Mouse (Mus musculus) left cerebral cortex, postnatal 14 days (tissue): Measurements from ENCODE around the gene Zfp36l2. TPM values are rescaled to one million over a fixed set of nuclear protein-coding genes. Genes with fewer than 3 reads are reported as not detected.
A peak's percentile ranks its signal among the peaks of the same experiment; 100 is the strongest.

Experiments
- DNase-seq, 2 experiments: peaks; one replicate each; pipeline ENCODE4 v3.0.0; 2021 to 2022; ENCODE audit warnings: low spot score in 2 of 2, mixed read lengths in 1 of 2
- intact Hi-C: fragments of 180-260 bp; cut with DNase I; formaldehyde crosslinking; loops from one replicate; pipeline ENCODE4 v1.15.1; 2025
- total RNA-seq, 2 experiments: library from RNA; stranded (reverse); gene quantifications; 2 replicates each; pipeline ENCODE4 v1.2.3; 2021

The Zfp36l2 gene
- total RNA-seq, 2 experiments from 2014 or later: 16.6 to 26.1 TPM

DNA sequence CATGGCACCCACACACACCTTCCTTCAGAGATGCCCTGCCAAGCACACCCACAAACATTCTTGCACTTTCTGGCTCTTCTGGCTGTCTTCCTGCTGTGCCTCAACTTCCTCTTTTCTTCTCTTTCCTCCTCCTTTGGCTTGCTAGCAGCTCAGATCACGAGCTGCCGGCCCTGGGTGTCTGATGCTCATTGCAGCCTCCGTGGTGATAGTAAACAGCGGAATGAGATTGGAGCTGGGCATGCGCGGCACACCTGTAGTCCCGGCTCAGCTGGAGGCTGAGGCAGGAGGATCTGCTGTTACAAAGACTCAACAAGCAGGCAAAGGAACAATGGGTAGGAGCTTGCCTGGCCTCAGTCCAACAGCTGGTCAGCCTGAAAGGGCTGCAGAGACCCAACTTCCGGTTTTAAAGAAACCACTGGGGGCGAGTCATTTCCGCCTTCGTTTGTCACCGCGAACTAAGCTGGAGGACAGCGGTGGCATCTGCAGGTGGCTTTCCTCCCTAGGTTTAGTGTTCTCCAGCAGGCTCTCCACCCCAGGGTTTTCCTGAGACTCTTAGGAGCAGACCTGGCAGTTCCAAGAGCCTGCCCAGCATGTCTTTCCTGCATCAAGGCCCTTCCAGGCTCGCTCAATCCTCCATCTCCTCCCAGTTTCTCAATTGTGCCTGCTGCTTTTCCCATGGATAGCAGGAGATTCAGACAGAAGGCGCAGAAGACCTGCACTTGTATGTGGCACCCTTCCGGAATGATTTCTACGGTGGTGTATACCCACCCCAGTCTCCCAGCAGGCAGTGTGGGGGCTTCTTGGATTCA lies 6.0 kb downstream of the Zfp36l2 start:
- intact Hi-C loops: loop anchor here (2.0 kb wide), 1 partner anchor 153 kb away; no protein-coding TSS in a partner anchor
- DNase-seq: peak in 1 of 2 experiments; percentile 45

GRCm38 (mm10) chr17:84180715-84181501 lies 6.8 kb downstream of the Zfp36l2 start:
- no peak for DNase-seq
- intact Hi-C loops: no loop called here

- intact Hi-C loops: no loop called here
- DNase-seq: no peak
Observed at GRCm38 (mm10) chr17:84179973-84180365, 7.8 kb downstream of the Zfp36l2 start.

DNA sequence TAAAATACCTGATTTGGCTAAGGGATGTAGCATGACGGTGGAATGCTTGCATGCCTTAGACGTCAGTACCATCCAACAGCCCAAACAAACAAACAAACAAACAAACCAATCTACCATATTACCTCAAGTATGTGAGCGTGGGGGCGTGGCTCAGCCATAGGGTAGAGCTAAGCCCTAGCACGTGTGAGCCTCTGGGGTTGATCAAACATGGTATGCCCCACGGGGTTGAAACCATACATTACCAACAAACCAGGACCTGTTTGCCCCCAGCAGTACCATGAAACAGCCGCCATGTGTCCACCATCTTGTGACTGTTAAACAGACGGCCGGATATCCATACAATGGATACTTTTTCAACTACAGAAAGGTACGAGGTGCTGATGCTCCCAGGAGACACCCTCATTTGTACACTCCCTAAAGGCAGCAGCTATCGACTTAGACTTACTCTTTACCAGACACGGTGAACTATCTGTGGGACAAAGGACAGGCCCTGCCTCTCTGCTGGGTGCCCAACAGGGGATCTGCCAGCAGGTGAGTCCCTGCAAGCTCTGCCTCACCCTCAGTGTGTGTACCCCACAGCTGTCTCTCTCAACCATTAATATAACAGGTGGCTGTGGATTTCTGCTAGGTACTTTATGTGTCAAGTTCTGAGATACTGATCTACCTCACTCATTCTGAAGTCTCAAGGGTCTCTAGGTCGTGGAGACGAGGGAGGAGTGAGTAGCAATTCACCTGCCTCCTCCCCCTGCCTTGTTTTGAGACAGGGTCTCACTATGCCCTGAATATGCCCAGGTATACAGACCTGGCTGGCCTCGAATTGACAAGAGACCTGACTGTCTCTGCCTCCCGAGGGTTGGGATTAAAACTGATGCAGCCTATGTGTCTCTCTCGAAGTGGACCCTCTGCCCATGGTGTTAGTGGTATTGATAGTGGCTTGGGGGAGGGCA lies 8.4 kb downstream of the Zfp36l2 start:
- DNase-seq: no peak

GRCm38 (mm10) chr17:84177481-84177880 lies 10.3 kb downstream of the Zfp36l2 start:
- intact Hi-C loops: no loop called here
- DNase-seq: no peak

More for the DNA sequence above, 8.4 kb downstream of the Zfp36l2 start:
- intact Hi-C loops: no loop called here

DNA sequence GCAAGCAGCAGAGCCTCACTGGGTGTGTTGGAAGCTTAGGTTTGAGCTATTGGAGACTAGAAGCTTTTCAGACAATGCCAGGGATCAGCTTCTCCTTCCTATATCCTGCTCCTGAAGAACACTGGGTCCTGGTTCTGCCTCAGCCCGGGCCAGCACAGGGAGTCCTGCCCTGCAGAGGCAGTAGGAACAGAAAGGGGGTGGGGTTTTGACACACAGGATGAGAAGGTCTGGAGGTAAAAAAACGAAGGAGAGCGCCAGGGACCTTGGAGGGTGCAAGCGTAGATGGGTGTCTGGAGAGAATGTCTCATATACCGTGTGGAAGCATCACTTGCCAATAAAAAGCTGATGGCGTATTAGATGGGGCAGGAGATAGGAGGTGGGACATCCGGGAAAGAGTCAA lies 11.3 kb downstream of the Zfp36l2 start:
- DNase-seq: no peak
- intact Hi-C loops: no loop called here

GRCm38 (mm10) chr17:84175196-84175595 lies 12.6 kb downstream of the Zfp36l2 start:
- intact Hi-C loops: no loop called here
- no peak for DNase-seq

- no peak for DNase-seq
- intact Hi-C loops: no loop called here
Observed at GRCm38 (mm10) chr17:84167377-84167776, 20.4 kb downstream of the Zfp36l2 start.

GRCm38 (mm10) chr17:84166135-84166860 lies 21.4 kb downstream of the Zfp36l2 start:
- intact Hi-C loops: no loop called here
- DNase-seq: no peak

- intact Hi-C loops: no loop called here
- DNase-seq: no peak
Observed at GRCm38 (mm10) chr17:84165735-84166134, 22.0 kb downstream of the Zfp36l2 start.

DNA sequence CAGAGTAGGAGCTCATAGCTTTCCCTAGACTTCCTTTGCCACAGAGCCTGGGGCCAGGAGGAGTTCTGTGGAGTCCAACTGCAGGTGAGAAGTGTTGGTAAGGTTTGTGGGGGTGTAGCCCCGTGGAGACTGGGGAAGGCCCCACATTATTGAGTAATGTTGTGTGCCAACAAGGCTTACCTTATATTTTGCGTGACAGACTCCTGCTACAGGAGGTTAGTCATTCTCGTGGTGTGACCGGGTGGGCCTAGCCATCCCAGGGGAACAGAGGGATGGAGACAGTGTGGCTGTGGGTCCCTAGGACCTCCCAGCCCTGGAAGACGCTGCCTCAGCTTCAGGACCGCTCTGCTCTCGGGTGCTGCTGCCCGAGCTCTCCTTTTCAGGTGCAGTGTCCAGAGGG lies 23.6 kb downstream of the Zfp36l2 start:
- intact Hi-C loops: no loop called here
- DNase-seq: no peak

- DNase-seq: no peak
- intact Hi-C loops: no loop called here
Observed at GRCm38 (mm10) chr17:84163066-84163785, 24.5 kb downstream of the Zfp36l2 start.

DNA sequence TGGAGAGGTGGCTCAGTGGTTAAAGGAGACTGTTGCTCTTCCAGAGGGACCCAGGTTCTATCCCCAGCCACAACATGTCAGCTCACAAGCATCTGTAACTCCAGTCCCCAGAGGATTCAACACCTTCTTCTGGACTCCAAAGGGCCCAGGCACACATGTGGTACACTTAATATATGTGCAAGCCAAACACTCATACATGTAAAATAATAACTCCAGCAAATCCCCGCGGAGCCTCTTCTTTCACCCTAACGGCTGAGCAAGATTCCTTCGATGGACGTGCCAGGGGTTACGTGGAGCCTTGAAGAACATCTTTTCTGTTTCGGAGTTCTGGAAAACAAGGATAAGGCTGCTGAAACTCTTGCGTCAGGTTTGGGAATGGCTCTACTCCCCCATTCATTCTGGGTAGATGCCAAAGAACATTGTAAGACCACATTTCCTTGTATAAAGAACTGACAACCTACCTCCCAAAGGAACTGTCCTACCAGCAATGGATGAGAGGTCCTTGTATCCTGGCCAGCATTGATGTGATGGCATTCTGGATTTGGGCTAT lies 25.5 kb downstream of the Zfp36l2 start:
- intact Hi-C loops: no loop called here
- no peak for DNase-seq

GRCm38 (mm10) chr17:84161231-84161854 lies 26.4 kb downstream of the Zfp36l2 start:
- no peak for DNase-seq

DNA sequence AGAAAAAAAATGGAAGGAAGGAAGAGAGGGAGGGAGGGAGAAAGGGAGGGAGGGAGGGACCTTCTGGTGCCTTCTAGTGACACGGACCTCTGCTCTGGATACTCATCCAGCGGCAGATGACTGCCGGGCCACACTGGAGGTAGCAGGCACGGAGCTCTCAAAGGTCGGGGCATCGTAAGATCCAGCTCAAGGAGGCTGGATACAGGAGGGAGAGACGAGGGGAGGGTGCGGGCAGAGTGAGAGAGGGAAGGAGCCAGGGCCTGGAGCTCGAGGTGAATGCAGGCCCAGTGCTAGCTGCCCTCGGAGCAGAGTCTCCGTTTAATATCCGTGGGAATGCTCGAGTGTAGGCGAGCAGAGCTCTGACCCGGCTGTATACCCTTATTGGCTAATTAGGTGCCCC lies 28.9 kb downstream of the Zfp36l2 start:
- DNase-seq: no peak
- intact Hi-C loops: no loop called here

More at GRCm38 (mm10) chr17:84161231-84161854, 26.4 kb downstream of the Zfp36l2 start:
- intact Hi-C loops: no loop called here

GRCm38 (mm10) chr17:84158461-84158795 lies 29.3 kb downstream of the Zfp36l2 start:
- intact Hi-C loops: no loop called here

GRCm38 (mm10) chr17:84157743-84158460 lies 29.8 kb downstream of the Zfp36l2 start:
- intact Hi-C loops: no loop called here
- DNase-seq: no peak

More at GRCm38 (mm10) chr17:84158461-84158795, 29.3 kb downstream of the Zfp36l2 start:
- no peak for DNase-seq
